Mouse (Mus musculus): ENCODE measurements around the gene Tab1.

DNA sequence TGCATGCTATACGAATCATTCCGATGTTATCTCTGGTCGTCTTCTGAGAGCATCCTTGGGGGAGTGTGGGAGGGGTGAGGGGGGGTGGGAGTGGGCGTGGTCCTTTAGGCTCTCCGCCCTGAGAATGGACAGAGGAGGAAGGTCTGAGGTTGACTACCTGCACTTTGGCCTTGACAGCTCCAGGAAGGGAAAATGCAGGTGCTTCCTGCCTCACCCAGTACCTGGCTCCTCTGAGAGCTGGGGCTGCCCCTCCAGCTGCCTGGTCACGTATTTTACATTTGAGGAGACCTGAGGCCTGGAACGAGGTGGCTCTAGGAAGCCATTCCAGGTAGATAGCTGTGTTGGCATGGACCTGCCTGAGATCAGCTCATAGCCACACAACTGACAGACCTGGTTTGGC lies 59.9 kb downstream of the Tab1 start:
- TF ChIP-seq CTCF (IDR thresholded peaks at IDR 0.05; ENCODE audit: borderline replicate concordance, extremely low read depth, insufficient read depth, insufficient read length) (no peak), POLR2A (IDR thresholded peaks at IDR 0.05; ENCODE audit: borderline replicate concordance, extremely low read depth, insufficient read depth, insufficient read length, poor library complexity, severe bottlenecking) (no peak)

Data from brain, embryonic 14.5 days (tissue).